Mouse (Mus musculus) heart, postnatal 0 days (tissue): Measurements from ENCODE around the gene Tspan17. TPM values are rescaled to one million over a fixed set of nuclear protein-coding genes. Genes with fewer than 3 reads are reported as not detected.
A peak's percentile ranks its signal among the peaks of the same experiment; 100 is the strongest.

Source experiments
- ATAC-seq: fragments of 200-750 bp; cut with Nextera tagmentation; 2 replicates; pipeline ENCODE4 v1.8.0; 2017; ENCODE audit warnings: low read depth, moderate number of reproducible peaks, moderate library complexity; ENCODE audit not compliant: insufficient read depth
- DNase-seq: peaks from one replicate; pipeline ENCODE4 v3.0.0-alpha.2; 2016; ENCODE audit warnings: low spot score
- H3K27ac ChIP-seq: fragments of 300-500 bp; sonication (generic); 2 replicates; pipeline ENCODE4 v1.5.1; 2014; ENCODE audit warnings: low read depth, mild to moderate bottlenecking
- H3K27me3 ChIP-seq: fragments of 300-500 bp; sonication (generic); 2 replicates; pipeline ENCODE4 v1.6.1; 2014; ENCODE audit warnings: low read length, mixed read lengths; ENCODE audit not compliant: control insufficient read depth, insufficient read depth
- H3K36me3 ChIP-seq: fragments of 300-500 bp; sonication (generic); replicated peaks from 2 replicates; pipeline ENCODE4 v1.6.1; 2014; ENCODE audit warnings: low read length, mixed read lengths; ENCODE audit not compliant: control insufficient read depth, insufficient read depth
- H3K4me1 ChIP-seq: fragments of 300-500 bp; sonication (generic); 2 replicates; pipeline ENCODE4 v1.6.1; 2014; ENCODE audit warnings: antibody characterized with exemption; ENCODE audit not compliant: control insufficient read depth, insufficient read depth
- H3K4me2 ChIP-seq: fragments of 300-500 bp; sonication (generic); 2 replicates; pipeline ENCODE4 v1.6.1; 2014; ENCODE audit warnings: low read depth, mild to moderate bottlenecking, low read length, moderate library complexity
- H3K4me3 ChIP-seq: fragments of 300-500 bp; sonication (generic); 2 replicates; pipeline ENCODE4 v1.5.1; 2014; ENCODE audit warnings: low read depth, low read length
- H3K9ac ChIP-seq: fragments of 300-500 bp; sonication (generic); replicated peaks from 2 replicates; pipeline ENCODE4 v1.6.1; 2014; ENCODE audit warnings: low read depth, low read length, mixed read lengths
- H3K9me3 ChIP-seq: fragments of 300-500 bp; sonication (generic); replicated peaks from 2 replicates; pipeline ENCODE4 v1.6.1; 2016; ENCODE audit warnings: low read length; ENCODE audit not compliant: control insufficient read depth
- CTCF ChIP-seq: IDR thresholded peaks from 2 replicates; pipeline ENCODE4 v1.5.1; 2016; ENCODE audit warnings: antibody characterized with exemption, control low read depth, low read depth
- EP300 ChIP-seq: IDR thresholded peaks from 2 replicates; pipeline ENCODE4 v1.6.1; 2016; ENCODE audit warnings: antibody characterized with exemption, low read depth
- WGBS: fragments of 180-500 bp; shearing (Covaris S2); extraction: QIAGEN DNeasy Blood & Tissue Kit; methylation state at CpG from one replicate; pipeline ENCODE4 v1.1.7; 2014; 5-methylcytosine and 5-hydroxymethylcytosine counted together
- polyA plus RNA-seq: library from polyadenylated mRNA; unstranded; fragments of >200 nt; fragmentation: Nextera tagmentation; extraction: Ambion mirVana; gene quantifications from 2 replicates; pipeline ENCODE4 v1.2.1, GENCODE M21; 2015
- total RNA-seq: library from RNA; depleted of rRNA; stranded (reverse); fragments of >200 nt; gene quantifications from 2 replicates; pipeline ENCODE4 v1.2.3, GENCODE M21; 2014; ENCODE audit warnings: low replicate concordance

Tspan17 gene
- total and polyA plus RNA-seq, 2 experiments from 2014 or later, result 7.5 to 7.6 TPM

DNA sequence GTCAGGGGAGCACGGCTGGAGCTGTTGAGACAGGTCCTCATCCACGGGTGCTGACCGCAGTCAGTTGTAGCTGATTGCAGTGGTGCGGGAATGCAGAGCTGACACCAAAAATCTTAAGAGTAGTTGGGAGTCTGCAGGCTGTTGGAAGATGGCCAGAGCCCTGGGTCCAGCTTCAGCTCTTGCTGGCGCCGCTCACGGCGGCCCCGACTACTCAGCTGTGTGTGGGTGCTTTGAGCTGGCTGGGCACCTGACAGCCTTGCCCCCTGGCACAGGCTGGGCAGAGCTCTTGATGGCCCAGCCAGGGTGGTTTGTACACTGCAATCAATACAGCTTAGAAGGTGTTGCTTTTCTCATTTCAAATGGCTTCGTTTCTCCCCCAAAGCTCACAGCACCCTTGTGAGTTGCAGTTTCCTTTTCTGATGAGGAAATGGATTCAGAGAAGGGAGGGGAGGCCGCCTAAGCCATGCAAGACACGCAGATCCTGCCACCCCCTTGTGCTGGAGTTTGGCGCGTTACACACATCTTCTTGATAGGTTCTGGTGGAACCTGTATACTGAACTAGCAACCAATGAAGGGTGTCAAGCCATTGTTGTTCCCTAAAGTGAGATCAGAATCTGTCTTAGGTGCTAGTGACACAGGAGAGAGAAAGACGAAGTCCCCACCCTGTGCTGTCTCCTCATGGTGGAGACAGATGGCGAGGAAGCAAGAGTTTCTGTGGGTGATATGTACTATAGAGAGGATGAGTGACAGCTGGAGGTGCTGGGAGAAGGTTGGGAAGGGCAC lies 8.9 kb downstream of the Tspan17 start:
- H3K9ac ChIP-seq, result no peak overlapping the region
- no peaks in the 10 kb centered on the region for H3K36me3 ChIP-seq
- TF ChIP-seq CTCF, result no peak
- no peak for TF ChIP-seq EP300
- DNase-seq (no peak), ATAC-seq (no peak)
- H3K27ac ChIP-seq, result no peak overlapping the region
- no peak overlapping the region for H3K4me3 ChIP-seq
- 70% methylated on average over 16 of the region's 16 CpGs for WGBS
- no peak overlapping the region for H3K4me2 ChIP-seq
- peaks cover 15% of the 10 kb centered on the region for H3K27me3 ChIP-seq
- H3K9me3 ChIP-seq, result no peaks in the 10 kb centered on the region
- no peaks in the 10 kb centered on the region for H3K4me1 ChIP-seq

DNA sequence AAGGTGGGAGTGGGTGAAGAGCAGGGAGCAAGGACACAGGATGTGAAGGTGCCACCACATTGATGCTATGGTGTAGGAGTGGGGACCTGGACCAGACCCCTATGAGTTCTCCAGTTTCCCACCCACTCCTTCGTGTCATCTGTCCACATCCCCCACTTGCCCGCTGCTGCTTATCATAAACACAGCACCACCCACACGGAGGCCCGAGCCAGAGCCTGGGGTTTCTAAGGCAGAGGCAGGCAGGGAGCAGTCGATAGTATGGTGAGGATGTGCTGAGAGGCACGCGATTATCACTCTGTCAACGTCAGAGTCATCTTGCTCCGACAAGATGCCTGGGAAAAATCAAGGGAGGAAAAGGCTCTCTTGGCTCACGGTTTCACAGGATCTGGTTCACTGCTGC lies 9.6 kb downstream of the Tspan17 start:
- no peak overlapping the region for H3K4me3 ChIP-seq
- no peak overlapping the region for H3K4me2 ChIP-seq
- peaks cover 15% of the 10 kb centered on the region for H3K27me3 ChIP-seq
- no peak overlapping the region for H3K27ac ChIP-seq
- no peak overlapping the region for H3K9ac ChIP-seq
- DNase-seq, result no peak
- 42% methylated on average over 10 of the region's 10 CpGs for WGBS
- no peak for TF ChIP-seq EP300
- TF ChIP-seq CTCF, result no peak
- no peaks in the 10 kb centered on the region for H3K9me3 ChIP-seq
- H3K4me1 ChIP-seq, result no peaks in the 10 kb centered on the region
- H3K36me3 ChIP-seq, result no peaks in the 10 kb centered on the region
- no peak for ATAC-seq

DNA sequence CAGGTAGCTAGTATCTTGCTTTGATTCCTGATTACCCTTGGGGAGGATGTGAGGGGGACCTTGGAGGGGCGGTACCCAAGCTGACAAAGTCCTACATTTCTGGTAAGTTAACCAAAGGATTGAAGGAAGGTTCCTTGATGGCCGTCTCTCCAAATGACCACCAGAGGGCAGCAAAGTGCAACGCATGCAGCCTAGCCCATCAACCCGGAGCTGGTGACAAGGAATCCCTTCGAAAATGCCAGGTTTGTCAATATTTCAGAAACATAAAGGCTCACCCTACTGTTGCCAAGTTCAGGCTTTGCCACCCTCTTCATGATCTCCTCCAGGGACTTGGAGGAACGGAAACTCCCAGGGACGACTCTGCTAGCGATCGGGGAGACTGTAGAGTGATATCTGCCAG lies 10.5 kb downstream of the Tspan17 start:
- WGBS, result 7% methylated on average over 9 of the region's 9 CpGs
- peaks cover 15% of the 10 kb centered on the region for H3K27me3 ChIP-seq
- H3K4me1 ChIP-seq, result no peaks in the 10 kb centered on the region
- peak; percentile 29 for DNase-seq
- TF ChIP-seq CTCF (peak; percentile 90), EP300 (no peak)
- H3K4me3 ChIP-seq, result no peak overlapping the region
- H3K27ac ChIP-seq, result no peak overlapping the region
- no peak overlapping the region for H3K9ac ChIP-seq
- ATAC-seq, result no peak
- H3K9me3 ChIP-seq, result no peaks in the 10 kb centered on the region
- H3K36me3 ChIP-seq, result no peaks in the 10 kb centered on the region
- H3K4me2 ChIP-seq, result peak overlapping the region; percentile 42

DNA sequence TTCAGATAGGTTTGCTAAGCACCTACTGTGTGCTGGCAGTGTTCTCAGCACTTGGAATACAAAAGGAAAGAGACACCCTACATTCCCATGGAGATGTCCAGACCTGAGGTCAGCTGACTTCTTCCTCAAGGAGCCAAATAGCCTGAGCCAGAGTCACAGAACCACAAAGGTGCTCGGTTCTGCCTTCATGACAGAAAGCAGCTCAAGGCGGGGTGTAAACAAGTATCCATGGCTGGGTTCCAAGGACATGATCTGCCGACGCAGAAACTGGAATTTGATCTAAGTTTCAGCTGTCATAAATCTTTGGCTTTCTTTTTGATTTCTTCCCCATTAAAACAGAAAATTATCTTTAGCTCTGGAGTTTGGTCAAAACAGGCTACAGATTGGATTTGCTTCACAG lies 11.0 kb downstream of the Tspan17 start:
- TF ChIP-seq EP300, result no peak
- no peak for TF ChIP-seq CTCF
- ATAC-seq (no peak), DNase-seq (no peak)
- Histone ChIP-seq H3K4me3 (no peak overlapping the region), H3K9me3 (no peaks in the 10 kb centered on the region), H3K9ac (no peak overlapping the region), H3K4me2 (no peak overlapping the region; the same call in 1 of the 2 replicates), H3K27ac (no peak overlapping the region), H3K36me3 (no peaks in the 10 kb centered on the region), H3K27me3 (peaks cover 16% of the 10 kb centered on the region), H3K4me1 (no peaks in the 10 kb centered on the region)
- WGBS, result 54% methylated on average over 4 of the region's 4 CpGs

DNA sequence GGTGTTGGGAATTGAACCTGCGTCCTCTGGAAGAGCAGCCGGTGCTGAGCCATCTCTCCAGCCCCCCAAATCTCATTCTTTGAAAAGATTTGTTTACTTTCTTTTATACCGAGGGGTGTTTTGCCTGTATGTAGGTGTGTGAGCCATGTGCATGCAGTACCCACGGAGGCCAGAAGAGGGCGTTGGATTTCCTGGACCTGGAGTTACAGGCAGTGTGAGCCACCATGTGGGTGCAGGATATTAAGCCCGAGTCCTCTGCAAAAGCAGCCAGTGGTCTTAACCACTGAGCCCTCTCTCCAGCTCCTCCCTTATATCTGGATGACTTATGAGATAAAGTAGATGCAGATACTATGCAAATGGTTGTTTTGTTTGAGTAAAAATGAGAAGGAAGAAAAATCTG lies 13.8 kb downstream of the Tspan17 start:
- no peaks in the 10 kb centered on the region for H3K36me3 ChIP-seq
- WGBS, result 82% methylated on average over 6 of the region's 6 CpGs
- no peak overlapping the region for H3K4me2 ChIP-seq
- TF ChIP-seq CTCF (no peak), EP300 (no peak)
- no peak overlapping the region for H3K9ac ChIP-seq
- no peaks in the 10 kb centered on the region for H3K9me3 ChIP-seq
- no peak overlapping the region for H3K27ac ChIP-seq
- H3K4me1 ChIP-seq, result no peaks in the 10 kb centered on the region
- ATAC-seq, result no peak
- H3K4me3 ChIP-seq, result no peak overlapping the region
- peaks cover 23% of the 10 kb centered on the region for H3K27me3 ChIP-seq
- no peak for DNase-seq
